10 mouse cellular contexts compared by ENCODE assay signal in genomic region chr5:44306769-44307557, GRCm38 (mm10).
DNase-seq lines count a peak whose midpoint lies in the region; ATAC-seq and TF ChIP-seq lines count a peak whose summit lies in the region.
"Had no signal": no experiment of that assay in that cellular context is flagged by ENCODE, and none has a peak within 500 bp of the region (broad histone marks: within the 10 kb centered on the region; RNA-seq: fewer than 3 reads in every experiment).

No protein-coding gene starts in this region.

- WGBS in hindbrain, embryonic 11.5 days, result 19% methylated on average over 16 of the region's 16 CpGs
- WGBS in hindbrain, embryonic 16.5 days, result 20% methylated on average over 16 of the region's 16 CpGs
- 19% methylated on average over 13 of the region's 16 CpGs for WGBS in intestine, embryonic 16.5 days

- in situ Hi-C loops in CH12.LX (cut with MboI; ENCODE audit: low pct_ligation_motif_present, low pct_unique_long_range_greater_than_20kb, low sequenced_read_pairs), result no loop called here

- no peaks in the 10 kb centered on the region for H3K79me2 ChIP-seq in CH12.LX (replicated peaks; ENCODE audit: control insufficient read depth, extremely low read depth, insufficient read depth, poor library complexity, severe bottlenecking)

- no peak overlapping the region for H3K9ac ChIP-seq in hindbrain, embryonic 11.5 days (ENCODE audit: low read depth, low read length)
- no peak overlapping the region for H3K9ac ChIP-seq in hindbrain, embryonic 16.5 days (ENCODE audit: low read depth, low read length)
- no peak overlapping the region for H3K9ac ChIP-seq in CH12.LX (ENCODE audit: insufficient read depth, low read depth)
- H3K9ac ChIP-seq in intestine, embryonic 16.5 days (ENCODE audit: low read depth, low read length), result no peak overlapping the region
- H3K9ac ChIP-seq: liver, embryonic 15.5 days had no signal

- ATAC-seq in hindbrain, embryonic 11.5 days (ENCODE audit: low FRiP score), result no peak
- ATAC-seq in hindbrain, embryonic 16.5 days, result no peak
- peak; percentile 93 for ATAC-seq in intestine, embryonic 16.5 days
- no peak for ATAC-seq in frontal cortex, adult (ENCODE audit: low TSS enrichment)

- H3K4me2 ChIP-seq in hindbrain, embryonic 11.5 days (replicated peaks; ENCODE audit: low read depth, low read length), result no peak overlapping the region
- no peak overlapping the region for H3K4me2 ChIP-seq in hindbrain, embryonic 16.5 days (ENCODE audit: low read length)
- peak overlapping the region; percentile 12; the same call in 1 of the 2 replicates for H3K4me2 ChIP-seq in CH12.LX (ENCODE audit: insufficient read depth, low read depth, poor library complexity, severe bottlenecking)
- H3K4me2 ChIP-seq in intestine, embryonic 16.5 days (ENCODE audit: low read depth, low read length), result peak overlapping the region; percentile 10
- H3K4me2 ChIP-seq: liver, embryonic 15.5 days had no signal

- no peaks in the 10 kb centered on the region for H3K36me3 ChIP-seq in hindbrain, embryonic 11.5 days (ENCODE audit: control insufficient read depth, insufficient read depth, low read length)
- no peaks in the 10 kb centered on the region for H3K36me3 ChIP-seq in hindbrain, embryonic 16.5 days (ENCODE audit: control insufficient read depth, insufficient read depth, low read length)
- H3K36me3 ChIP-seq in CH12.LX (replicated peaks in 1 of 2; ENCODE audit: control insufficient read depth in 1 of 2, insufficient read depth in 1 of 2, low read length in 1 of 2), result no peaks in the 10 kb centered on the region
- H3K36me3 ChIP-seq in intestine, embryonic 16.5 days (ENCODE audit: control insufficient read depth, insufficient read depth, low read length), result no peaks in the 10 kb centered on the region
- H3K36me3 ChIP-seq: liver, embryonic 15.5 days had no signal

- no peak overlapping the region for H3K27ac ChIP-seq in hindbrain, embryonic 11.5 days (ENCODE audit: low read depth, low read length)
- H3K27ac ChIP-seq in hindbrain, embryonic 16.5 days (ENCODE audit: low read depth, low read length), result no peak overlapping the region
- H3K27ac ChIP-seq in CH12.LX (ENCODE audit: insufficient read depth, low read depth), result no peak overlapping the region
- no peak overlapping the region for H3K27ac ChIP-seq in intestine, embryonic 16.5 days (ENCODE audit: low read length)
- H3K27ac ChIP-seq: layer of hippocampus, adult 2 months; liver, embryonic 15.5 days had no signal

- TF ChIP-seq EP300 in CH12.LX (IDR thresholded peaks at IDR 0.05; ENCODE audit: low read length), result no peak

- H3K27me3 ChIP-seq in hindbrain, embryonic 11.5 days (ENCODE audit: control insufficient read depth, insufficient read depth, low read length), result no peaks in the 10 kb centered on the region
- H3K27me3 ChIP-seq in hindbrain, embryonic 16.5 days (replicated peaks; ENCODE audit: control insufficient read depth, insufficient read depth, low read length), result no peaks in the 10 kb centered on the region
- no peaks in the 10 kb centered on the region for H3K27me3 ChIP-seq in CH12.LX (replicated peaks)
- no peaks in the 10 kb centered on the region for H3K27me3 ChIP-seq in intestine, embryonic 16.5 days (replicated peaks; ENCODE audit: control insufficient read depth, insufficient read depth, low read length)
- H3K27me3 ChIP-seq: liver, embryonic 15.5 days had no signal

- no peaks in the 10 kb centered on the region for H3K4me1 ChIP-seq in hindbrain, embryonic 11.5 days (replicated peaks; ENCODE audit: control insufficient read depth, insufficient read depth, low read length)
- H3K4me1 ChIP-seq in hindbrain, embryonic 16.5 days (ENCODE audit: control insufficient read depth, insufficient read depth, low read depth, low read length), result no peaks in the 10 kb centered on the region
- peaks cover 5 to 6% of the 10 kb centered on the region in 2 experiments; a peak in 3 of 4 replicates for H3K4me1 ChIP-seq in CH12.LX (ENCODE audit: control insufficient read depth in 1 of 2, insufficient read depth in 2 of 2)
- H3K4me1 ChIP-seq in intestine, embryonic 16.5 days (ENCODE audit: control insufficient read depth, insufficient read depth, low read length), result peaks cover 3% of the 10 kb centered on the region; the same call in 1 of the 2 replicates
- H3K4me1 ChIP-seq: liver, embryonic 15.5 days had no signal

- no peak overlapping the region for H3K4me3 ChIP-seq in hindbrain, embryonic 11.5 days (ENCODE audit: low read depth, low read length)
- no peak overlapping the region for H3K4me3 ChIP-seq in hindbrain, embryonic 16.5 days (ENCODE audit: low read length)
- no peak overlapping the region for H3K4me3 ChIP-seq in CH12.LX (replicated peaks in 1 of 3; ENCODE audit: low read depth in 2 of 3, low read length in 2 of 3, poor library complexity in 1 of 3)
- no peak overlapping the region for H3K4me3 ChIP-seq in intestine, embryonic 16.5 days (ENCODE audit: low read length)
- H3K4me3 ChIP-seq: layer of hippocampus, adult 2 months; liver, embryonic 15.5 days had no signal

- no peak for TF ChIP-seq POLR2A in CH12.LX (IDR thresholded peaks at IDR 0.05; ENCODE audit: low read depth, low read length)

- TF ChIP-seq CTCF in CH12.LX (conservative IDR thresholded peaks at IDR 0.05 in 1 of 2, IDR thresholded peaks at IDR 0.05 in 1 of 2; ENCODE audit: low read depth in 2 of 2, low read length in 2 of 2), result no peak

- TF ChIP-seq RAD21 in CH12.LX (IDR thresholded peaks at IDR 0.05; ENCODE audit: low read depth, low read length), result no peak

- peak; percentile 5 for DNase-seq in hindbrain, embryonic 11.5 days (ENCODE audit: low spot score)
- DNase-seq in CH12.LX (ENCODE audit: extremely low read depth) (peak; percentile 17), MEL-GATA-1-ER (ENCODE audit: extremely low read depth, low read depth) (peak; percentile 21)
- DNase-seq in cerebellum, postnatal 25 days, result no peak
- DNase-seq: gastrocnemius, postnatal 14 days had no signal

- H3K9me3 ChIP-seq in hindbrain, embryonic 11.5 days (ENCODE audit: control insufficient read depth, low read length), result no peaks in the 10 kb centered on the region
- no peaks in the 10 kb centered on the region for H3K9me3 ChIP-seq in hindbrain, embryonic 16.5 days (ENCODE audit: control insufficient read depth, low read length)
- H3K9me3 ChIP-seq in CH12.LX (replicated peaks; ENCODE audit: low read length), result no peaks in the 10 kb centered on the region
- no peaks in the 10 kb centered on the region for H3K9me3 ChIP-seq in intestine, embryonic 16.5 days (ENCODE audit: control insufficient read depth, low read length)
- H3K9me3 ChIP-seq: liver, embryonic 15.5 days had no signal

- dilution Hi-C loops in CH12.LX (cut with MboI; ENCODE audit: extremely low pct_ligation_motif_present, extremely low pct_unique_long_range_greater_than_20kb, low sequenced_read_pairs), result no loop called here

TF ChIP-seq in CH12.LX, 34 proteins besides CTCF, POLR2A, EP300 and RAD21:
- TF ChIP-seq BHLHE40 (IDR thresholded peaks at IDR 0.05; ENCODE audit: low read depth, low read length) (peak; percentile 56), ZMIZ1 (IDR thresholded peaks at IDR 0.05; ENCODE audit: low read depth, low read length) (no peak)

Comparison
In these comparisons a context has a peak if more than half of its experiments do, and no peak if none do; other contexts are left out.
1. DNase-seq: peak in hindbrain, embryonic 11.5 days (single experiment), CH12.LX (single experiment) and MEL-GATA-1-ER (single experiment); none in cerebellum, postnatal 25 days (0 of 2).
2. H3K4me2 ChIP-seq: peak in CH12.LX (single experiment) and intestine, embryonic 16.5 days (single experiment); none in hindbrain, embryonic 11.5 days (single experiment) and hindbrain, embryonic 16.5 days (single experiment).